Mouse (Mus musculus): ENCODE measurements around the gene Iffo2.

DNA sequence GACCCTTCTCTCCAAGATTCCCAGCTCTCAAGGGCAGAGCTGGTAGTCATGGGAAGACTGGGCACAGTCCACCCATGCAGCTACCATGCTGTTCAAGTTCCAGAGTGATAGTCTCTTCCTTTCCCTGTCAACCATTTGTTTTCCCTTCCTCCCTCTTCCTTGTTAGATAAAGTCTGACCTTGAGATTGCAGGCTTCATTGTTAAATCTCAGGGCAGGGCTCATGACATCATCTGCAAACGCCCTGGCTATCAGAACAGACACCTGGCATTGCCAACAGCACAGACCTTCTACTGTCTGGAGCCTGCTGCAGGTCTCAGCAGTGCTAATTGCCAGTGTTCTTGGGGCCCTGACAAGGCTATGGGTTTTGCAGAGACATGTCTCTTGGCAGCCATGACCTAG lies 48.9 kb upstream of the Iffo2 start:
- TF ChIP-seq CTCF (IDR thresholded peaks at IDR 0.05; ENCODE audit: control insufficient read depth, insufficient read depth, insufficient replicate concordance, low read depth, low read length) = no peak
- no peak for TF ChIP-seq POLR2A (IDR thresholded peaks at IDR 0.05; ENCODE audit: control insufficient read depth, low read depth, low read length)
